Comparison of ENCODE assay signal across 9 mouse cellular contexts in the genomic region with DNA sequence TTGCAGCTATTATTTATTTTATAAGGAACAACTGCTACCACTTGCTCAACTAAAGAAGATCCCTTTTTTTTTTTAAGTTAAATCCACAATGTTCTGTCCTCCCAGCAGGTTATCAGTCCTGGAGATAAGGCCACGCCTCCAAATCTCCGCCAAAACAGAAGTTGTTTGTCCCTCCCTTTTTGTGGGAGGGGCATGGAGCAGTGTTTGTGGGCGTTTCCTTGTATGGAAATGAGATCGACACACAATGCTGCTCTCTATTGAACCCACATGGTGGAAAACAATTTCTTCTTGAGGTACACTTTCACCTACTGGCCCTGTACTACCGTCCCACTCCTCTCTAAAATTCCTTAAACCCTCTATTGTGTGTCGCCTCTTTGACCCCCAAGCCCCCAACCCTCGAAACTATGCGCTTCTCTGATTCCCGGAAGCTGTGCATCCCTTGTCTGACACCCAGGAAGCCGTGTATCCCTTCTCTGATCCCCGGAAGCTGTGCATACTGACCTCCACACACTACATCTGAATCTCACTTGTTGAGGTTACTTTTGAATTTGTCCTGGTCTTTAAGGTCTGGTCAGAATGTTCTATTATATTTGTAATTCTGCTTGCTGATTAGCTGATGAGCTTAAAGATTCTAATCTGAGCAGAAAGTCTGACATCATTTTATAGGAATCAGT. TPM values are rescaled to one million over a fixed set of nuclear protein-coding genes. Genes with fewer than 3 reads are reported as not detected.
DNase-seq lines count a peak whose midpoint lies in the region; ATAC-seq and TF ChIP-seq lines count a peak whose summit lies in the region.
"Had no signal": no experiment of that assay in that cellular context is flagged by ENCODE, and none has a peak within 500 bp of the region (broad histone marks: within the 10 kb centered on the region; RNA-seq: fewer than 3 reads in every experiment).

No protein-coding gene starts in this region.

- H3K36me3 ChIP-seq in lung, embryonic 14.5 days (ENCODE audit: insufficient read depth): no peaks in the 10 kb centered on the region
- no peaks in the 10 kb centered on the region for H3K36me3 ChIP-seq in heart, embryonic 16.5 days (ENCODE audit: control insufficient read depth, insufficient read depth)

- 0 out of 2 replicates have a peak, but pooled peaks have one; percentile 45 for ATAC-seq in lung, embryonic 14.5 days (ENCODE audit: insufficient read depth)
- ATAC-seq in heart, embryonic 16.5 days (replicated peaks; ENCODE audit: extremely low read depth, insufficient read depth, low FRiP score): no peak
- no peak for ATAC-seq in erythroblast, adult 5-6 weeks (replicated peaks; ENCODE audit: low FRiP score, poor library complexity, severe bottlenecking)

- H3K4me3 ChIP-seq in lung, embryonic 14.5 days (ENCODE audit: low read depth, low read length): no peak overlapping the region
- no peak overlapping the region for H3K4me3 ChIP-seq in lung, adult 2 months (replicated peaks; ENCODE audit: extremely low read depth, low read depth, low read length)
- H3K4me3 ChIP-seq in heart, embryonic 16.5 days (ENCODE audit: low read length): peak overlapping the region; percentile 20

- no peak overlapping the region for H3K9ac ChIP-seq in lung, embryonic 14.5 days
- H3K9ac ChIP-seq in heart, embryonic 16.5 days (ENCODE audit: low read length): no peak overlapping the region

- peak; percentile 66 for DNase-seq in lung, embryonic 14.5 days
- DNase-seq in lung, adult 2 months: no peak
- peak; percentile 87 for DNase-seq in WW6 (ENCODE audit: low read depth, low spot score)
- DNase-seq in lung, postnatal 36 days: peak; percentile 23
- no peak for DNase-seq in layer of hippocampus, postnatal 36 days
- DNase-seq in thymus, postnatal 0 days (ENCODE audit: low spot score): no peak
- DNase-seq: thymus, postnatal 14 days had no signal

- H3K27me3 ChIP-seq in lung, embryonic 14.5 days (ENCODE audit: insufficient read depth, low read length): no peaks in the 10 kb centered on the region
- H3K27me3 ChIP-seq in heart, embryonic 16.5 days (ENCODE audit: control insufficient read depth, insufficient read depth, low read length): no peaks in the 10 kb centered on the region

- TF ChIP-seq CTCF in lung, embryonic 14.5 days (IDR thresholded peaks at IDR 0.05; ENCODE audit: low read depth): no peak
- no peak for TF ChIP-seq CTCF in lung, adult 2 months (IDR thresholded peaks at IDR 0.05; ENCODE audit: insufficient read depth, low read length)

- H3K27ac ChIP-seq in lung, embryonic 14.5 days (ENCODE audit: low read depth): no peak overlapping the region
- no peak overlapping the region for H3K27ac ChIP-seq in heart, embryonic 16.5 days (ENCODE audit: low read length)

- 27% methylated on average over 11 of the region's 11 CpGs for WGBS in lung, embryonic 14.5 days
- 39% methylated on average over 11 of the region's 11 CpGs for WGBS in lung, adult 2 months
- 32% methylated on average over 11 of the region's 11 CpGs for WGBS in heart, embryonic 16.5 days

- H3K4me1 ChIP-seq in lung, embryonic 14.5 days (ENCODE audit: insufficient read depth): no peaks in the 10 kb centered on the region
- H3K4me1 ChIP-seq in lung, adult 2 months (ENCODE audit: control insufficient read depth, insufficient read depth, low read length): no peaks in the 10 kb centered on the region
- H3K4me1 ChIP-seq in heart, embryonic 16.5 days (ENCODE audit: control insufficient read depth, insufficient read depth, low read length): no peaks in the 10 kb centered on the region

- no peaks in the 10 kb centered on the region for H3K9me3 ChIP-seq in lung, embryonic 14.5 days (ENCODE audit: low read depth, low read length)
- H3K9me3 ChIP-seq in heart, embryonic 16.5 days (replicated peaks; ENCODE audit: control insufficient read depth, low read length): no peaks in the 10 kb centered on the region

- H3K4me2 ChIP-seq in lung, embryonic 14.5 days: peak overlapping the region; percentile 33; the same call in 1 of the 2 replicates
- H3K4me2 ChIP-seq in heart, embryonic 16.5 days (ENCODE audit: low read depth, low read length): peak overlapping the region; percentile 19; the same call in 1 of the 2 replicates

- no peak for TF ChIP-seq POLR2A in lung, adult 2 months (IDR thresholded peaks at IDR 0.05; ENCODE audit: borderline replicate concordance, extremely low read depth, low read depth, low read length)

RNA-seq across cellular contexts. Expression of gene Arhgdib, which starts 48.3 kb away (rescaled TPM):
- polyA plus RNA-seq in lung, embryonic 14.5 days (2014; fragmentation: Nextera tagmentation; extraction: Ambion mirVana): 71.9 and 72.6 TPM in 2 replicates
- 55.5 and 82.9 TPM in 2 replicates for polyA plus RNA-seq in lung, adult 2 months (2012; rRNA removed)
- 103 and 152 TPM in 2 replicates for polyA plus RNA-seq in heart, embryonic 16.5 days (2015; fragmentation: Nextera tagmentation; extraction: Ambion mirVana)
- 10 to 100 TPM in 1 of 2 experiments, 1 to 10 TPM in 1; 8.9 to 10.2 TPM for total RNA-seq in layer of hippocampus, postnatal 36 days (2021)
- polyA plus RNA-seq in thymus, postnatal 0 days (2015; fragmentation: Nextera tagmentation; extraction: Ambion mirVana): 966 and 1,117 TPM in 2 replicates
- 1,174 and 1,226 TPM in 2 replicates for total RNA-seq in erythroblast, adult 5-6 weeks (2015; ENCODE audit: low replicate concordance)
- total RNA-seq in erythroblast, adult 5-6 weeks (2017; ENCODE audit: low replicate concordance): 299 and 335 TPM in 2 replicates

Comparison
In these comparisons a context has a peak if more than half of its experiments do, and no peak if none do; other contexts are left out.
1. DNase-seq: peak in lung, embryonic 14.5 days (single experiment), WW6 (single experiment) and lung, postnatal 36 days (single experiment); none in lung, adult 2 months (single experiment), layer of hippocampus, postnatal 36 days (0 of 2) and thymus, postnatal 0 days (single experiment).